Mouse (Mus musculus): ENCODE data around the gene Catsper1.
"Not testable (repeated sequence)": the region's sequence is repeated elsewhere in the genome, so short reads cannot be mapped to it uniquely, and the experiment has no call there.

- not testable (repeated sequence) for TF ChIP-seq POLR2A (IDR thresholded peaks at IDR 0.05; ENCODE audit: control insufficient read depth, extremely low read depth, insufficient read depth, low read length, poor library complexity); CTCF (IDR thresholded peaks at IDR 0.05; ENCODE audit: borderline replicate concordance, control insufficient read depth, extremely low read depth, insufficient read depth, low read length, poor library complexity)
Measured at GRCm38 (mm10) chr19:5349502-5349873, 13.9 kb downstream of the Catsper1 start, which contains the start of gene Cst6.

All from thymus, adult 2 months (tissue).